Mouse (Mus musculus) MEL (cell line): ENCODE measurements at regions not wholly inside any gene's neighbourhood (a gene's known extent, or its start where the extent isn't known, plus 50 kb on each side); places are given as distances from the start of the nearest gene placed in this dataset.

Source experiments
- CHD1 ChIP-seq: IDR thresholded peaks from 2 replicates; pipeline ENCODE4 v1.6.1; 2012; ENCODE audit warnings: low read depth, mild to moderate bottlenecking, inconsistent platforms, low read length, improper control_type of control experiment
- CTCF ChIP-seq, 3 experiments: IDR thresholded peaks in 2 of 3; conservative IDR thresholded peaks in 1 of 3; 2 replicates each; pipeline ENCODE4 v1.5.1; 2011 to 2012; ENCODE audit warnings: low read length in 3 of 3, low read depth in 2 of 3, mild to moderate bottlenecking in 2 of 3, improper control_type of control experiment in 1 of 3, inconsistent platforms in 1 of 3, mixed read lengths in 1 of 3, moderate library complexity in 1 of 3; ENCODE audit not compliant: control insufficient read depth in 1 of 3, insufficient read depth in 1 of 3, poor library complexity in 1 of 3, severe bottlenecking in 1 of 3
- EP300 ChIP-seq, 2 experiments: IDR thresholded peaks; 2 replicates each; pipeline ENCODE4 v1.6.1; 2011; ENCODE audit warnings: improper control_type of control experiment in 2 of 2, low read length in 2 of 2, low read depth in 1 of 2, mild to moderate bottlenecking in 1 of 2
- GATA1 ChIP-seq: IDR thresholded peaks from 2 replicates; pipeline ENCODE4 v1.6.1; 2011; ENCODE audit warnings: low read depth, low read length, improper control_type of control experiment
- MAFK ChIP-seq: IDR thresholded peaks from 2 replicates; pipeline ENCODE4 v1.6.1; 2011; ENCODE audit warnings: low read depth, mild to moderate bottlenecking, low read length, improper control_type of control experiment, borderline replicate concordance
- MXI1 ChIP-seq: IDR thresholded peaks from 2 replicates; pipeline ENCODE4 v1.6.1; 2011; ENCODE audit warnings: mild to moderate bottlenecking, low read depth, low read length, improper control_type of control experiment
- POLR2A ChIP-seq, 2 experiments: IDR thresholded peaks; 2 replicates each; pipeline ENCODE4 v1.6.1; 2011 to 2012; ENCODE audit warnings: low read length in 2 of 2, mild to moderate bottlenecking in 2 of 2, control low read depth in 1 of 2, improper control_type of control experiment in 1 of 2, low read depth in 1 of 2, moderate library complexity in 1 of 2; ENCODE audit not compliant: control insufficient read depth in 1 of 2, insufficient read depth in 1 of 2, poor library complexity in 1 of 2
- UBTF ChIP-seq: IDR thresholded peaks from 2 replicates; pipeline ENCODE4 v1.6.1; 2012; ENCODE audit warnings: low read depth, mild to moderate bottlenecking, inconsistent platforms, low read length, improper control_type of control experiment, moderate library complexity, borderline replicate concordance; ENCODE audit not compliant: insufficient read depth
- ZKSCAN1 ChIP-seq: IDR thresholded peaks from 2 replicates; pipeline ENCODE4 v1.6.1; 2012; ENCODE audit warnings: low read depth, mild to moderate bottlenecking, inconsistent platforms, low read length, improper control_type of control experiment, moderate library complexity
- ZNF384 ChIP-seq: IDR thresholded peaks from 2 replicates; pipeline ENCODE4 v1.6.1; 2012; ENCODE audit warnings: low read depth, mild to moderate bottlenecking, inconsistent platforms, low read length, improper control_type of control experiment

DNA sequence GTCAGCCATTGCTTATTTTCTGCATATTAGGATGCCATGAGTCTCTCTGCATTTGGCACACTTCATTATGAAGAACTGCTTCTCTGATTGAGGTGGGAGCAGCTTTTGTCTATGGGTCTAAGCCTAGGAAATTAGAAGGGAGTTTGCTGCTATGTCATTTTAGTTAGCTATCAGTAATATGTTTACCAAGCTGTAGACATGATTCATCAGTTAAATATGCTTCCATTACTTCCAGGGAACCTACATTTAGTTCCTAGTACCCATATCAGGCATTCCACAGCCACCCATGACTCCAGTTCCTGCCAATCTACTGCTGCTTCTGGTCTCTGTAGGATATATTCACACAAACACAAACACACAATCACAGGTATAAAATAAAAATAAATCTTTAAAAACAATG, 287.4 kb downstream of the Mat2b start:
- TF ChIP-seq POLR2A (IDR thresholded peaks at IDR 0.05; ENCODE audit: control insufficient read depth in 1 of 2, insufficient read depth in 1 of 2, low read depth in 1 of 2, low read length in 2 of 2, poor library complexity in 1 of 2) (no peak), MXI1 (no peak), CTCF (IDR thresholded peaks at IDR 0.05 in 2 of 3, conservative IDR thresholded peaks at IDR 0.05 in 1 of 3; ENCODE audit: control insufficient read depth in 1 of 3, insufficient read depth in 1 of 3, low read depth in 2 of 3, low read length in 3 of 3, poor library complexity in 1 of 3, severe bottlenecking in 1 of 3) (no peak), MAFK (no peak), EP300 (IDR thresholded peaks at IDR 0.05; ENCODE audit: low read depth in 1 of 2, low read length in 2 of 2) (no peak), CHD1 (no peak), ZNF384 (no peak), ZKSCAN1 (no peak), UBTF (no peak), GATA1 (no peak)
